Mouse (Mus musculus) embryonic stem cell, embryonic (primary cell): Measurements from ENCODE around the gene Ces2h.

Experiments used
- CTCF ChIA-PET, 4 experiments: fragments of 300-600 bp in 2 of 4; fragments of 350-600 bp in 2 of 4; sonication (Branson Sonifier 250); formaldehyde crosslinking; loops; one replicate each; lab custom pipeline; 2022; ENCODE audit warnings: inconsistent platforms in 2 of 4; lab: Charles Lee
- POLR2A ChIA-PET, 4 experiments: fragments of 300-600 bp in 2 of 4; fragments of 350-600 bp in 2 of 4; sonication (Branson Sonifier 250); formaldehyde crosslinking; loops; one replicate each; lab custom pipeline; 2022; ENCODE audit warnings: antibody characterized with exemption in 4 of 4, inconsistent platforms in 1 of 4; lab: Charles Lee

The Ces2h gene

DNA sequence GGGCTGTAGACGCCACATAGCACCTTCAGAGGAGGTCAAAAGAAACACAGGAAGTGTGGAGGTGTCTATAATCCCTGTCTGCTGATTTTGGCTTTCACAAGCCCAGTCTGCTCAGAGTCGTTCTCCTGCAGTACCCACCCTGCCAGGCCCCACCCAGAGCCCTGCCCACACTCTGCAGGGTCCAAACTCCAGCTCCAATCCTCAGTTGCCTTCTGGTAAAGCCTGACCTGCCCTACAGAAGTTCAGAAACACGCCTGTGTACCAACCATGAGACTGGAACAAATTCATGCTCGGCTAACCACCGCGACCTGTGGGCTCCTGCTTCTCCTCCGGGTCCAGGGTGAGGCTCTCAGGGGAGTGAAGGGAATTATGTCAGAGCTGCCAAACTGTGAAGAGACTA is at the start of gene Ces2h:
TSS of gene Ces2h (plus strand) at position 268 of the 400 bp plus-strand sequence.
- ChIA-PET CTCF (no interaction called here), POLR2A (no interaction called here)

DNA sequence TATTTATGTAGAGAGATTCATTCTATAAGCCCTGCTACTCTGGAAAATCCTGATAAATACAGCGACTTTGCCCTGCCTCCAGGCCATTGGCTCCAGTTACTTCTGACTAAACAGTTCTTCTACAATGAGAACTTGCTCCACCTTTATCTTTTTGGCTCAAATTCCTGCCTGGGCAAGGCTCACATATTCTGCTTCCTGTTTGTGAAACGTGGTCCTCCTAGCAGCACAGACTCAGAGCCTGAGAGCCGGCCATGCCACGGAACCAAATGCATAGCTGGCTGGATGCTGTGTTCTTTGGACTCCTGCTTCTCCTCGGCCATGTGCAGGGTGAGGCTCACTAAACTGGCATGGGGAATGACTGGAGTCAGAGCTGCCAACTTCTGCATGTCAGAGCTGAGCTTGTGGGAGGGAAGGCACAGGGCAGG is 39.1 kb upstream of the Ces2h start, which contains the start of gene Ces2g:
TSS of gene Ces2g (plus strand) at position 182 of the 425 bp plus-strand sequence.
- POLR2A ChIA-PET: no interaction called here
- CTCF ChIA-PET: no interaction called here

DNA sequence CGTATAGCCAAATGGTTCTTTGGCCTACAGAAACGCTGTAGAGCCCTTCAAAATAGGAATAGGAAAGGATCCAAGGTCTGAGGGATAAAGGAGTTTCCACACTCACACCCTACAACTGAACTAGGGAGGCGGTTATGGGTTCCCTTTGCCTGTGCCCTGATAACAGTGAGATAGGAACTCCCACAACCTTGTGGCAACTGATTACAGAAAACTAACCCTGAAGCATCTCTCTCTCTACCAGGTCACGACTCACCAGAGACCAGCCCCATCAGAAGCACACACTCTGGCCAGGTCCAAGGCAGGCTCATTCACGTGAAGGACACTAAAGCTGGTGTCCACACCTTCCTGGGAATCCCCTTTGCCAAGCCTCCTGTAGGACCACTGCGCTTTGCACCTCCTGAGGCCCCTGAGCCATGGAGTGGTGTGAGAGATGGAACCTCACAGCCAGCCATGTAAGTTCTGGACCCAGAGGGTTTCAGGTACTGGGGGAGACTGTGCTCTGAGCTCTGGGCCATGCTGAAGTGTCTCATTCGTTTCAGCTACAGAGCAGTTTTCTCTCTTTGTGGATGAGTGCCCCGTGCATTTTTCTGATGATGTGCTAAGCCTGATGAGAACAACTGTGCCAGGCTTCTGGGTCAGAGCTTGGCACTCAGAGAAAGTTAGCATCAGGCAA is 38.3 kb upstream of the Ces2h start:
- ChIA-PET POLR2A (interaction anchor here in 1 of 4 experiments (0.6 kb wide), 1 partner anchor 154 kb away, joined by 4 read pairs; no protein-coding TSS in a partner anchor), CTCF (interaction anchor here in 1 of 4 experiments (0.7 kb wide), 1 partner anchor 98 kb away, joined by 3 read pairs; no protein-coding TSS in a partner anchor)

DNA sequence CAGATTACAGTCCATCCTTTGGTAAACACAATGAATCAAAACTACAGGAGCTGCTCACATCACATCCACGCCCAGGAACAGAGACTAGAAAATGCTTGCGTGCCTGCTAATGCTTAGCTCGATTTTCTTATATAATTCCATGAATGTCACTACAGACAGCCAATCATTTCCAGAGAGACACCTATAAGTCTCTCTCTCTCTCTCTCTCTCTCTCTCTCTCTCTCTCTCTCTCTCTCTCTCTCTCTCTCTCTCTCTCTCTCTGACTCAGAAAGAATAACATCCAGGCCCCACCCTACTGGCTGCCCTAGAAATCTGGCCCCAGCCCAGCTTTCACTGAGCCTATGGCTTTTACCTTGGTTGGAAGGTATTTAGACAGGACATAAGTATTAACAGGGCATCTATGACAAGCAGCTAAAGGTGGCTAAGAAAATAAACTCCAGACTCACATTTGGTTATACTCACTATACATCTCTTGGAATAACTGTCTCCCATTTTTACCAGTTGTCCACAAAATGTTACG is 37.2 kb upstream of the Ces2h start:
- CTCF ChIA-PET: interaction anchor here in 1 of 4 experiments (0.6 kb wide), 2 partner anchors 263 to 552 kb away, joined by 4 read pairs; no protein-coding TSS in a partner anchor
- POLR2A ChIA-PET: no interaction called here

DNA sequence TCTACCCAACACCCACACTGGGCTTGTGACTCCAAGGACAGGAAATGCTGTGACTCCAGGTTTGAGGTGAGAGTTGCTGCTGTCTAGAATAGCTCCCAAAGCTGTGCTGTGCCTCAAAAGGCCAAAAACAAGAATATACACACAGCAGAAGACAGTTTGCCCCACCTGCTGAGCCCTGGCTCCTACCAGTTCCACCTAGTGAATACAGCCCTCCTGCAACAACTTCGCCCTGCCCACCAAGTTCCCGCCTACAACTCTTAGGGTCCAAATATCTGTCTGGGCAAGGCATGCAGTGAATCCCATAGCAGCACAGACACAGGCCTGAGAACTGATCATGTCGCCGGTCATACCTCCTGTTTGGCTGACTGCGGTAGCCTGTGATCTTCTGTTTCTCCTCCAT is 16.5 kb upstream of the Ces2h start:
- ChIA-PET CTCF (no interaction called here), POLR2A (no interaction called here)

DNA sequence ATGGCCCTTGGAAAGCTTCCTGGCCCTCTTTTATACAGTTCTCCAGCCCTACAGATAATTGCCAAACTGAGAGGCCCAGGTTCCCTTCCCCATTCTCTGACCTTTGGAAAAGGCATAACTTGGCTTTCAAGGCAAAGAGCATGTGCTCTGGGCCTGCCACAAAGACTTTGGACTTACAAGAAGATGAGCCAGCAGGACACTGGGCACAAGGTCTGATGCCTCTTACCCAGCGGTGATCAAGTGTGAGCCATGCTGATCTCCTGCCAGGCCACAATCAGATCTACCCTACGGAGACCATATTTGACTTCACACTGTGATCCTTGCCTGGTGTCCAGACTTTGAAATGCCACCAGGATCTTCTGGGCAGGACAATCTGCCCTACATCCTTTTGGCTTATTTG is 15.7 kb upstream of the Ces2h start:
- ChIA-PET CTCF (no interaction called here), POLR2A (no interaction called here)

DNA sequence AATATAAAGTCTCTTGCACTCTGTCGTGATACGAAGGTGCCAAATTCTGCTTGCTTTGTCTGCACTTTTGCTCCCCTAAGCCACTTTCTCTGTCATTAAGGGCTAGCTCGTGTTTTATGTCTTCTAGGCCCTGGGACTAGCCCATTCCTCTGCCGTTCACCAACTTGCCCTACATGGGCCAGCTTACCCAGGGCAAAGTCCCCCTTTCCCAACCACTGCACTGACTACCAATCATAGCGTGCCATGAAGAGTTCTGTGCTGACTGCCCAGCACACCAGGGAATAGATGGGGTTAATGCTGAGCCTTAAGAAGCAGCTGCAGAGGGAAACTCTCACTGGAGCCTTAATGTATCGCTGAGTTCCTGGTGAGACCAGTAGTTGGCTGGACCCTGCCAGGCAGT is 2.5 kb upstream of the Ces2h start:
- CTCF ChIA-PET: no interaction called here

DNA sequence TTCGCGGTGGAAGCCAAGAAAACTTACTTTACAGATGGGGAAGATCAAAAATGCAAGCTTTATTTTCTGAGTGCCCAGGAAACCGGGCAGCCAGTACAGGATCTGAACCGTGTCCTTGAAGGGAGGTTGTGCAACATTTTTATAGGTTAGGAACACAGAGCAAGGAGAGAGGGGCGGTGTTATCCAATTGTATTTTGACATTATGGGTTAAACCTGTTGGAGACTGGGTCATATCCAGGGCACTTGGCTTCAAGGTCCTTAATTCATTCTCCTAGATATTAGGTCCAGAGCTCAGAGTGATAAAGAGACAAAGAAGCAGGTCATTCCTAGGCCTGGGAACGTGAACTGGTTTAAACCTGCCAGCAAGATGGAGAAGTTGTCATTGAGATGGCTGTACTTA is 1.5 kb upstream of the Ces2h start:
- POLR2A ChIA-PET: no interaction called here
- CTCF ChIA-PET: no interaction called here

More for the DNA sequence above, 2.5 kb upstream of the Ces2h start:
- POLR2A ChIA-PET: interaction anchor here in 1 of 4 experiments (0.6 to 1.4 kb wide), 2 partner anchors 15 to 352 kb away, joined by 3 read pairs; no protein-coding TSS in a partner anchor

DNA sequence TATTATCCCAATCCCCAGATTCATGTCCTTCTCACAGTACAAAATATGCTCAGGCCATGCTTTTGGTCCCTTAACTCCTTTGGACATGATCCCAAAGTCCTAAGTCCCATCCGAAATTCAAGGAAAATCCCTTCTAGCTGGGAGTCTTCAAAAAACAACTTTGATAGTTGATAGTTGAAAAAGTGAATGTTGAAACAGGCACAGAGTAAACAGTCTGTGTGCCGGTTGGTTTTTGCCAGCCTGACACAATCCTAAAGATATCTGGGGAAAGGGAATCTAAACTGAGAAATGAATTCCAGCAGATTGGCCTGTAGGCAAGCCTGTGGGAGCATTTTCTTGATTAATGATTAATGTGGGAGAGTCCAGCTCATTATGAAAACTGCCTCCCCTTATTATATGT is 9.3 kb downstream of the Ces2h start:
- ChIA-PET POLR2A (no interaction called here), CTCF (no interaction called here)

DNA sequence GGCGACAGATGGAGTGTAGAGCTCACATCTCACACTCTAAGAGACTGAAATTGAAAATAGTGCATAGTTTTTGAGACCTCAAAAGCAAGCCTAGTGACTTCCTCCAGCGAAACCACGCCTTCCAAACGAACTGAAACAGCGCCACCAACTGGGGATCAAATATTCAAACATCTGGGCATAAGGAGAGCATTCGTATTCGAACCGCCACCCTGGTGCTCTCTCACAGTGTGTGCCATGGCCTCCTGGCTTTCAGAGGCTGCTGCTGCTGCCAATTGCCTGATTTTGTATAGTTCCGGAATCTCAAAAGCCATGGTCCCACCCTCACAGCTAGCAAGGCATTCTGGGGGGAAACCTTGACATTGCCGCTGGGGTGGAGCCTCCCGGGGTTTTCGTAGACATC is 10.5 kb downstream of the Ces2h start:
- CTCF ChIA-PET: interaction anchor here in 1 of 4 experiments (0.6 kb wide), 1 partner anchor 925 kb away, joined by 8 read pairs; no protein-coding TSS in a partner anchor

DNA sequence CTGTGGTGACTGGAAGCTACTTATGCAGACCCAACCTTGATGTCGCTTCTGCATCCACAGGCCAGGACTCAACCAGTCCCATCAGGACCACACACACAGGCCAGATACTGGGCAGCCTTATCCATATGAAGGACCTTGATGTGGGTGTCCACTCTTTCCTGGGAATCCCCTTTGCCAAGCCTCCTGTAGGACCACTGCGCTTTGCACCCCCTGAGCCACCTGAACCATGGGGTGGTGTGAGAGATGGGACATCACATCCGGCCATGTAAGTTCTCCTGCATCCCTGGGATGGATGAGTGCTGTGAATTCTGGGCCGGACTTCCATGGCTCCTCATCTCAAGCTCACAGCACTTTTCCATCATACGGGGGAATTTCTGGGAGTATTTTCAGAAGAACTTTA is 13.7 kb downstream of the Ces2h start:
- ChIA-PET POLR2A (no interaction called here), CTCF (no interaction called here)

More for the DNA sequence above, 10.5 kb downstream of the Ces2h start:
- POLR2A ChIA-PET: no interaction called here

DNA sequence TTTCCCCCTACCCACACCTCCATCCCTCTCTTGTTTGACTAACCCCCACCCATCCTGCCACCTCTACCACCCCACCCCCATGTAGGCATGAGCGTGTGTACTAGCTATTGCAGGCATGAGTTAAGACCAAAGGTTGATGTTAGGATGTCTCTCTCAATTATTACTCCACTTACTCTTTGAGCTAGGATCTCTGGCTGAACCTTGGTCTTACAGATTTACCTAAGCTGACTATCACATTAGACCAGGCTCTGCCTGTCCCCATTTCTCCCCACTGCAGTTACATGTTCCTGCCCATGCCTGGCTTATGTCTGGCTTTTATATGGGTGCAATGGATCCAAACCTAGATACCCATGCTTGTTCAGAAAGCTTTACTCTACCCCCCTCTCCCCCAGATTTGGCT is 21.3 kb downstream of the Ces2h start:
- POLR2A ChIA-PET: no interaction called here
- CTCF ChIA-PET: no interaction called here

DNA sequence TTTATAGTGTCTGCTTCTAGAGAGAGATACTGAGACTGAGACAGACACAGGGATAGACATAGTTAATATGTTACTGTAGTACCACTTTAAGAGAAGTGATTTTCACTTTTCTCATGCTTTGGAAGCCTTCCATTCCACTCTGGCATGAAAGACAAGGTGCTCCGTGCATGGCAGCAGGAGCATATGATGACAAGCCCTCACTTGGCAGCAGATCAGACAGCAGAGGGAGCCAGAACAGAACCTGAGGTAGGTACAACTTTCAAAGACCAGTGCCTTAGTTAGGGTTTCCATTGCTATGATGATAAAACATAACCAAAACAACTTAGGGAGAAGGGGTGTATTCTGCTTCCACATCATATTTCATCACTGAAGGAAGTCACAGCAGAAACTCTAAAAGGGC is 22.4 kb downstream of the Ces2h start:
- POLR2A ChIA-PET: no interaction called here
- CTCF ChIA-PET: no interaction called here

DNA sequence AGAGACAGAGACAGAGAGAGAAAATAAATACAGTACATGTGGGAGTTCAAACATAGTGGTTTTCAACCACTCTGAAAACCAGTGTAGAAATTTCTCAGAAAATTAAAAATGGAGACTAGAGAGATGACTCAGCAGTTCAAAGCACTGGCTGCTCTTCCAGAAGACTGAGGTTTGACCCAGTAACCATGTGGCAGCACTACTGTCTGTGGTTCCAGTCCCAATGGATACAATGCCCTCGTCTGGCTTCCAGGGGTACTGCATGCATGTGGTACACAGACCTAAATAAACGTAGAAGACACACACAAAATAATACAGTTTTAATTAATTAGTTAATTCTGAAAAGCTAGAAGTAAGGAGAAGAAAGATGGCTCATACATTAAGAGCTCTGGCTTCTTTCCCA is 24.4 kb downstream of the Ces2h start:
- POLR2A ChIA-PET: no interaction called here
- CTCF ChIA-PET: interaction anchor here in 1 of 4 experiments (0.6 kb wide), 1 partner anchor 1176 kb away, joined by 8 read pairs; no protein-coding TSS in a partner anchor

DNA sequence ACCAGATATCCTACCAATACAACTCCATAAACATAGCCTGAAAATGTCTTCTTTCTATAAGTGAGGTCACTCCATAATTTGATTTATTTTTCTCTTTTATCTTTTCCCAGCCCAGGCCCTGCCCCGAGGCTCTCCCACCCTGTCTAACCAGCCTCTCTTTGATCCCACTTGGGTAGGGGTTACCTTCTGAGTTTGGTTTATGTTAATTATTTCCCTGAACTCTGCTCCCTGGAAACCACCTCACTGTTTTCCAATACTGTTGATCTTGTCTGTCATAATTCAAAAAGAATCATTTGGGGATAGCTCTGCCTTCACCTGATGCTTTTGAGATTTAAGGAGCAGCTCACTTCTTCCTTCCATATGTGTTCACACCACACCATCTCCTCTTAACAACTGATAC is 42.9 kb downstream of the Ces2h start:
- ChIA-PET CTCF (no interaction called here), POLR2A (no interaction called here)

DNA sequence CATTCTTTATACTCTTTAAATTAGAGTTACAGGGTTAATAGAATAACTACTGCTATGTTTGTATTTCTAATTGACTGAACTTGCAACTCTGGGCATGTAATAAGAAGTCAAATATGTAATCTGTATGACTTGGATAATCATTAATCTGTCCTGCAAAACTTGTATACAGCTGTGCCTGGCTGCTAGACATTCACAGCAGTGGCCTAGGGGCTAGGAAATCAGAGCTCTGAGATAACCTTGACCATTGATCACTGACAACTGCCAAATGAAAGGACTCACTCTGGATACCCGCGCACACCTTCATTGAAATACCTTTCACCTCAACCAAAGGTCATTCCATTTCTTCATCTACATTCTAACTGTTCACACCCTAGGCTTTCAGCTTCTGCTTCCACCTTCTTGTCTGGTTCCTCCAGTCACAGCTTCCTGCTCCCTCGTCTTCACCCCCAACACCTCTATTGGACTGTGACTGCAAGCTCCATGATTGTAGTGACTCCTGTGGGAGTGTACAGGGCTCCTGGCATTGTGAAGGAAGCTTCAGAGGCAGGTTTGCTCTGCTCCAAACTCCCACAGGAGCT is 45.3 kb downstream of the Ces2h start:
- POLR2A ChIA-PET: no interaction called here
- CTCF ChIA-PET: no interaction called here

DNA sequence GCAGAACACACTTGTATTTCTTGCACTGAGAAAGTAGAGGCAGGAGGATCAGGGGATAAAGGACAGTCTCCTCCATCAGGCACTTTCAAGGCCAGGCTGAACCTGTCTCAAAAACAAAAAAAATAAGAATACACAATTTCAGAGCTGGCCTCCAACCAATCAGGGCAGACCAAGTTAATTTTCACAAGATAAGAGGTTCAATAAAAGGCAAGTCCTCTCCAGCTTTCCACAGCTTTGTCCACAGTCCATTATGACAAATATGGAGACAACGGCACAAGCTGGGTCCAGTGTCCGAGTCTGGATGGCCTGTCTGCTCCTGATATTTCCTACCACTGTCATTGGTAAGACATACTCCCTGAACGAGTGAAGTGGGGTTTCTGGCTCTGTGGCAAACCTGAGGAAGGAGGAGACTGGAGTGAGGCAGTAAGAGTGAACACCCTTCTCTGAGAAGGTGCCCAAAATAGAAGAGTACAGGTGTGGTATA is 47.8 kb downstream of the Ces2h start, which contains the start of gene Ces3a:
TSS of gene Ces3a (plus strand) at position 231 of the 484 bp plus-strand sequence.
- ChIA-PET POLR2A (interaction anchor here in 1 of 4 experiments (0.6 kb wide), 1 partner anchor 391 kb away, joined by 4 read pairs; no protein-coding TSS in a partner anchor), CTCF (no interaction called here)

DNA sequence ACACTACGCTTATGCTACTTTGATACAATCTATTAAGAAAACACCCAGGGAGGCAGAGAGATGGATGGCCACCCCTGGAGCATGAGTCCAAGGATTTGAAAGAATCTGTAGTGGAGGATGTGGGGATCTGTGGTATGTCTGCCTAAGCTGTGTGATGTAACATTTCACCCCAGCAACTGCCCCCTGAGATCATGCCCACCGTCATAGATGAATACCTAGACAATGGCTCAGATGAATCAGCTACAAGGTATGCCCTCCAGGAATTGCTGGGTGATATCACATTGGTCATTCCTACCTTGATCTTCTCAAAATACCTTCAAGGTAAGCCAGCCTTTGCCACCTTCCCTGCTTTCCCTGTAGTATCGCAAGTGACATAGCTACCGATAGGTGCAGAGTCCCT is 55.6 kb downstream of the Ces2h start:
- ChIA-PET CTCF (interaction anchor here in 1 of 4 experiments (0.6 kb wide), 1 partner anchor 227 kb away, joined by 3 read pairs; no protein-coding TSS in a partner anchor), POLR2A (no interaction called here)

DNA sequence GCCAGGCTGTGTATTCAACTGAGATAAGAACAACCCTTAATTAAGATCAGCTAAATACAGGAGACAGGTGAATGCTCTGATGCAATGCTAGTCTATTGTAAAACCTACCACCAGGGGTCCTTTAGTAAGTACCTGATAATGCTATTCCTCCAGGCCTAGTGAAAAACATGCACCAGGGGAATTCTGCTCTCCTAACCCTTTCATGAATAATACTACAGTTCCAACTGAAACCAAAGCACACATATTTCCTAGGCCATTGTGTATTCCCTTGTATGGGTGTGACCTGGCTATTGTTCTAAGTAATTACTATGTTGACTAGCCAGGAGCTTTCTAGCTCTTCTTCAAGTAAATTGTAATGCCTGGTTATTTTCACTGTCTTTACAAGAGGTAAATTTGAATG is 59.4 kb downstream of the Ces2h start:
- CTCF ChIA-PET: interaction anchor here in 1 of 4 experiments (0.6 kb wide), 1 partner anchor 98 kb away, joined by 3 read pairs; no protein-coding TSS in a partner anchor

DNA sequence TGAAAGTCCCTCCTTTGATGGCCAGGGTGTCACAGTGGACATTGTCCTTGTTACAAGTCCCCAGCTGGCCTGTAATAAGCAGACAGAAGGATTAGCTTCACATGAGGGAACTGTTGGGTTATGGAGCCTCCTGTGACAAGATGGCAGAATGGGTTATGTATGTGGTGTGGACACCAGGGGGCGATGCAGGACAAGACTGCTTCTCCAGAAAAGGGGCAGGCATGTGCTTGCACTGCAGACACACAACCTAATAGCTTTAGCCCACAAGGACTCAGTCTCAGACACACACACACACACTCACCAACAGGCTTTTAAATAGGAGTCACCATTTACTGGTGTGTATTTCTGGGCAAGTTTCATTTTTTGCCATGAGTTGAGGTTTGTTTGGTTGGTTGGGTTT is 66.1 kb downstream of the Ces2h start:
- ChIA-PET CTCF (interaction anchor here (0.6 to 2.1 kb wide), 22 partner anchors 54 to 1979 kb away, joined by 3 to 11 read pairs (median 4); partner anchors contain the start of gene 4931428F04Rik (in 2 of the 4)), POLR2A (interaction anchor here in 1 of 4 experiments (0.5 to 0.6 kb wide), 2 partner anchors 105 to 1449 kb away, joined by 3 to 10 read pairs; no protein-coding TSS in a partner anchor)

More for the DNA sequence above, 59.4 kb downstream of the Ces2h start:
- POLR2A ChIA-PET: no interaction called here
